Mouse (Mus musculus) embryo, embryonic 10 days (tissue): ENCODE results near the gene Sohlh2.
"Not testable (repeated sequence)": the region's sequence is repeated elsewhere in the genome, so short reads cannot be mapped to it uniquely, and the experiment has no call there.

ENCODE experiments used
- DNase-seq: peaks from one replicate; pipeline ENCODE4 v3.0.0-alpha.2; 2015; ENCODE audit warnings: low spot score

Gene Sohlh2

DNA sequence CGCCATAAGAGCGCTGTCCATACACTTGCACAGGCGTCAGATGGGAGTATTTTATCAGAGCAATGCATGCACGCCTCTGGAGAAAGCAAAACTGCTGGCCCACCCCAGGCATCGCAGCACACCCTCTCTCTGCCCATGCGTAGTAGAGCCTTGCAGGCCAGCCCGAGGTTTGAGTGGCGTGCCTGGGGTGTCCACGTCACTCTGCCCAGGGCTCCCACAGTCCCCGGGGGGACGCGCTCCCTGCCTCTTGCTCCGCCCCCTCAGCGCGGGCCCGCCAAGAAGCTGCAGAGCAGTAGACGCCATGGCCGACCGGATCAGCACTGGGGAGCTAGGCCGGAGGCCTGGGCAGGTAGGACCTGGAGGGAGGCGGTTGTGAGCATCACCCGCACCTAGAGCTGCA is at the start of gene Sohlh2:
Sohlh2 (plus strand) TSS at position 263 of the 400 bp plus-strand sequence.
- DNase-seq = no peak

DNA sequence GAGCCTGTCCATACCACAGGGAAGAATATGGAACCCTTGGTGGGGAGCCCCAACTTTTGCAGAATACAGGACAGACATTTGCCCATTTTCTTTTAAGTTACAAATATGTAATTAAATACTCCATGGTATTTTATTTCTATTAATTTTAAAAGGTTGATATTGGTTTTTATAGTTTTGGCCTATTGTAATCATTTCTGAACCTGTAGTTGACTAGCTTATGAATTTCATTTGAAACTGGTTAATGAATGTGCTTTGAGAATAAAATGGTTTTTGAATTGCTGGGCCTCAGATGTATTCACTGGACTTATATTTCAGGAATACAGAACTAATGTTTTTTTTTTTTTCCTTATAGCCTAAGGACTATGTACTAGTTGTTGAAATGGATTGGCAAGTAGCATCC is 44.8 kb upstream of the Sohlh2 start, which contains the start of gene Ccdc169:
Ccdc169 (plus strand) TSS at position 301 of the 400 bp plus-strand sequence.
- DNase-seq = no peak

DNA sequence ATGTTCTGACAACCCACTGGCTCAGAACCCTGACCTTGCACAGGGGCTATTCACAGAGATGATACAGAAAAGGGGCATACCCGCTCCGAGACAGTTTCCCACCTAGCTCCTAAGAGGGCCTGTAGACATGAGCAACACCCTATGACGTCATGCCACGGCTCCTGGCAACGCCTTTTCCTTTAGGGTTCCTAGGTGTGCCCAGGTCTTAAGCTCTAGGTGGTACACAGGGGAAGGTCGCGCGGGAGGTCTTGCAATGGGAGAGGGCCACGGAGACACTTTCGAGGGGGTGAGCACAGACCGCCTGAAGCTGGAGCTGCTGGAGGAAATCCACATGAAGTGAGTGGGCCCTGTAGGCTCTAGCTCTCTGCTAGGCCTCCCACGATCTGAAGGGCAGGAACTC is 42.0 kb upstream of the Sohlh2 start:
- DNase-seq = no peak

DNA sequence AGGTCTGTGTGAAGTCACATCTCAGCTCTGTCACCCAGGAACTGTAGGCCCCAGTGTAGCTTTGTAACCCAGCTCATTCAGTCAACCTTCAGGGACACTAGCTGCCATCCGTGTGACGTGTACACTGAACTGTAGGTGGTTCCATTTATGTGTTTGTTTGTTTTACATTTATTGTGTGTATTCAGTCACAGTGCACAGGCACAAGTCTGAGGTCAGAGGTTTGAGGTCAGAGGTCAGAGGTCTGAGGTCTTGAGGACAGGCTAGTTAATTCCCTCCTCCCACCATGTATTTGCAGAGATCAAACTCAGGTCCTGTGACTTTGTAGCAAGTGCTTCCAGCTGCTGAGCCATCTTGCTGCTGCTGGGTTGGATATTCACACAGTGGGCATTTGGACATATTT is 40.4 kb upstream of the Sohlh2 start:
- DNase-seq = peak; percentile 22

DNA sequence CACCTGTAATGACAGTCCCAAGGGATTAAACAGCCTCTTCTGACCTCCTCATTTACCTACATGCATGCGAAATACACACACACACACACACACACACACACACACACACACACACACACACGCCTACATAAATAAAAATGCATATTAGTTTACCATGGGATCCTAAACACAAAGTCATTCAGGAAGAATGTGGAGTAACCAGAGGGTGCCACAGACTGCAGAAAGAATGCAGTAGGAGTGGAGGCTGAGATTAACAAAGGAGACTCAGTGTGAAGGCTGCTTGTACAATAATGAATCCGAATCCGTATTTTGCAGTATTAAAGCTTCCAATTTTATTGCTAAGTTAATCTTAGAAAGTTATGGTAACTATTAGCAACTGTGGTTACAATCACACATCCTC is 36.9 kb upstream of the Sohlh2 start:
- DNase-seq = no peak

DNA sequence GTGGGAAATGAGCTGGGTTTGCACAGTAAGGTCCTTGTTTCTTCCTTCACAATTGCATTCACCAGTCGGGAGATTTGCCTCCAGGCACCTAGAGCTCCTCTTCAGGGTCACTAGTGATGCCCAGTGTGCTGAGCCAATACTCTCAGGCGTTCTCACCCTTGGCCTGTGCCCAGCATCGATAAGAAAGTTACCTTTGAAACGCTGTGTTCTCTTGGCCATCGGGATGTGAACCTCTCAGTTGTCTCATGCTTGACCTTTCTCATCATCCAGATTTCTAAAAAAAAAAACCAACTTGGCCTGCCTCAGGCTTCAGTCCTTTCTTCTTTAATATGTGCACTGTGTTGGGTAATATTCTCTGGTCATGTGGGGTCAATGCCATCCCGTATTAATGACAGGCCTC is 35.4 kb upstream of the Sohlh2 start:
- no peak for DNase-seq

DNA sequence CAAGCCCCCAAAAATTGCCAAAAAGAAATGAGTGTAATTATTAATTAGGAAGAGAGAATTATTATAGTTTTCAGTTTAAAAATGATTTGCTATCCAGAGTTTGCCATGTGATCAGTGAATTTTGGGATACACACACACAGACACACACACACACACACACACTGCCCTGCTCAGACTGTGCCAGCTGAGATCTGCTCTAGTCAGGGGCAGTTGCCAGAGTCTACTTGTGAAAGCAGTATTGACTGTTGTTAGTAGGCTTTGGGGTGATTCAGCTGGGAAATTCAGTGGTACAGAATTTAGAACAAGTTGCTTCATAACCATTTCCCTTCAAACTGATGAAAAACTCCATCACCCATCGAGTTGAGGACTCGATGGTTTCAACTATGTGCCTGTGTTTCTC is 34.7 kb upstream of the Sohlh2 start:
- no peak for DNase-seq

DNA sequence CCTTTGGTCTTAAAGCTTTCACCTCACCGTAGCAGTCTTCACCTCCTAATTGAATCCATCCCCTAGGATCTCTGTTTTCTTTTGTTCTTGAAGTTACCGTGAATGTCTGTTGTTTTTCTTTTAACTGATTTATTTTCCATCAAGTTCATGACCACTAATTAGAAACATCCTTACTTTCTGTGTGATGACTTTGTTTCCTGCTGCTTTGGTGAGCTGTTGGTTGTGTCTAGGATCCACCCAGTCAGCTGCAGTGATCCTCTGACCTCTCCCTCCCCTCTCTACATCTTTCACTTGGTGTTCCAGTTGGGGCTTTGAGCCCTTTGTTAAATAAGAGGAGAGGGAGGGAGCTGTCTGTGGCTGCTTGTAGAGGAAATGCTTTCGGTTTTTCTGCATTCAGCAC is 33.7 kb upstream of the Sohlh2 start:
- DNase-seq = peak; percentile 63

DNA sequence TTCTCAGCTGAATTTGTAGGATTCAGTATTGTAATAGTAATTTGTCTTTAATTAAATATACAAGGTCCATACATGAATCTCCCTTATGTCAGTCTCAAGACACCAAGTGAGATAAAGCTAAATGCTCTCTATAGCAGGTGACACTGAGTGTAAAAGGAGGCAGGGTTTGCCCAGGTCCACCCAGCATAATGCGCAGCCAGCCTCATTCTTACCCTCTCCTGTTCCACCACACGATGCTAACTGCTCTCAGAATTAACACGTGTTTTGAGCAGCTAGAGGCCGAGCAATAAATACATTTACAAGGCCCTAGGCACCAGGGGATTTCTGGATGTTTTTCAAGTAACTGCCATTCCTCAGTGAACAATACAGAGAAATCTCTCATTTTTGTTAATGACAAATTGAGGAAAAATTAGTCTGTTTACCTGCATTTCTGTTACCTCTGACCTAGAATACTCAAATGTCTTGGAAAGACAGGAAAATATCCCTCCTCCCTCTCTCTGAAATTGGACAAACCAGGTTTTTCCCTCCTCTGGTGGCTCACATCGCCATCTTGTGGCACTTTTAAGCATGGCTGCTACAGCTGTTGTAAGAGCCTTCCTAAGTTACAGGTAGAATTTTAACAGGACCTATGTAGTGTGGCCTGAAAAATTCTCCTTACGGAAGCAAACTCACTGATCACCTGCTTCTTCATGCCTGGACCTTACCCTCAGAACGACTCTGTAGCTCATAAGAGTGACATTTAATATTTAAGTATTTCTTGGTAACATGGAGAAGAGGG is 30.0 kb upstream of the Sohlh2 start:
- DNase-seq = peak; percentile 83

DNA sequence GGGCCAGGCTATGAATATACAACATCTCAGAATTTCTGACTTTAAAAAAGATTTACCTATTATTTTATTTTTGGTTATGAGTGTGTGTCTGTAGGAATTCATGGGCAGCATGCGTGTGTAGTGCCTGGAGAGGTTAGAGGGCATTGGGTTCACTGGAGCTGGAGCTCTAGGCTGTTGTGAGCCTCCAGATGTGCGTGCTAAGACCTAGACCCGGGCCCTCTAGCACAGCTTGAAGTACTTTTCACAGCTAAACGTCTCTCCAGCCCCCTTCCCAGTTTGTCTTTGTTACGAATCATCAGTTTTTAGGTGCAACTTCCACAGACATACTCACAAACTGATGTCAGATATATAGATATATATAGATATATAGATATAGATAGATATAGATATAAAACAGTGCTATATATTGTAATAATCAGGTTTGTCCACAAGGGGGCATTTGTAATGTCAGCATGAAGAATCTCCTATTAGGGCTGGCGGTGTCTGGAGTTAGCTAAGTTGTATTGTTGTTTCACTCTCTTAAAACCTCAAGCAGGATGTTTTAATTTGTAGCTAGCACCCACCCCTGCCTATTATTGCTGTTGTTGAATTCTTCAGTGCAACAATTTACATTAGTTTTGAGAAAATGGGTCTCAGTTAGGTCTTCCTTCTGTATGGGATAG is 29.0 kb upstream of the Sohlh2 start:
- DNase-seq = peak; percentile 51

DNA sequence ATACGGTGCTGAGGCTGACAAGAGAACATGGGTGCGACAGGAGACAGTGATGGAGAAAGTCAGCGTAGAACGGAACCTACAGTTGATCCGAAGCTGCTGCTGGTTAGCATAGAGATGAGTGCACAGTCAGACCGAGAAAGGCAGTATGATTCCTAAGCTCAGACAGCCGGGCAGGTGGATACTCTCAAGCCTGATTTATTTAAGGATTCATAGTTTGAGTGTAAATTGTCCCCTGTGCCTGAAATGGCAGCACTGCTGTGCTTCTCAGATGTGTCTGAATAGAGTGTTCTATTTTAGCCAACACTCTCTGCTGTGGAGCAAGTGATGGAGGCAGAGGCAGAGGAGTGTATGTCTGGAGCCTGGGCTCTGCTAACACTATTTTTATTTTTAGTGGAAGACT is 27.7 kb upstream of the Sohlh2 start:
- no peak for DNase-seq

DNA sequence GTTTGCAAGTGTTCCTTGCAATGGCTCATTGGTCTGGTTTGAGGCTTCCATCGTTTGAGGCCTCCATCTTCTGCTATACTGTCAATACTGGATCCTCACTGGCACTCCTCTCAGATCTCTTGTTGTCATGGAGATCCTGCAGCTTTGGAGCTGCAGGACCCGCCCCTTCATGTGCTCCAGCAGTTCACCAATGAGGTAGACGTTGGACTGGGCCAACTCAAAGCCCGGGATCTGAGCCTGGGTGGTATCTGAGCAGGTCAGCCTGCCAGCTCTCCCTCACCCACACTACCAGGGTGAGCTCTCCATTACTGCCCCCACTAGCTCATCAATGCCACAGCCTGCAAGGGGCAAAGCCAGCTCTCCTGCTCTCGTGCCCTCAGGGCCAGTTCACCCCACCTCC is 24.4 kb upstream of the Sohlh2 start:
- DNase-seq = no peak

DNA sequence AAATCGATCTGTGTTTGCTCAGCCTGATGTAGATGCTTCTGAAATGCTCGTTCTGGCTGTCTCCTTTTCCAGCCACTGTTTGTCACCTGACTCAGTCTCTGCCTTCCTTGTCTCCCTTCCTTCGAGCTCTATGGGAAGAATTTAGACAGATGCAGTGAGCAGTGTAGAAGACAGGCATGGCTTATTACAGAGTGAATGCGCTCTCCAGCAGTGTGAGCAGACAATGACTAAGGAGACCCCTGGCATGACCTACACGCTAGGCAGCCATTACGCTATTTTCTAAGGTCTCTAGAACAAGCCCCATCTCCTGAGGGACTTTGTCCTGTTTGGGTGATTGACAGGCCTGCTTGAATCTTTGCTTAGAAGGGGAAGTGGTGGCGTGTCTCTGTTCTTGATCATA is 20.7 kb upstream of the Sohlh2 start:
- DNase-seq = peak; percentile 11

DNA sequence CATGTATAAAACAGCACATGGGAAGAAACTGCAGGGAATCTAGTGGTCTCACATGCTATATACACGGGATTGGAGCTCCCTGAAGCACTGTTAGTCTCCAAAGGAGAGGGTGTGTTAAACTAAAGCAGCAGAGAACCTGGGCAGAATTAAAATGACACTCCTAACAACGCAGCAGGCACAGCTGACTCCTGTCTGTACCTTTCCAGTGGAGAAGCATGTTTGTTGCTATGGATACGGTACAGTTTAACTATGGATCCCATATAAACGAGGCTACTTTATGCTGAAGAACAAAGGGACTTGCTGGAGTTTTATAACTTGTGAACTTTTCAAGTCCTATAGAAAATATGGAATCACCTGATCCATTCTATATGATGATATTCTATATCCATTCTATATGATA is 18.3 kb upstream of the Sohlh2 start:
- DNase-seq = no peak

DNA sequence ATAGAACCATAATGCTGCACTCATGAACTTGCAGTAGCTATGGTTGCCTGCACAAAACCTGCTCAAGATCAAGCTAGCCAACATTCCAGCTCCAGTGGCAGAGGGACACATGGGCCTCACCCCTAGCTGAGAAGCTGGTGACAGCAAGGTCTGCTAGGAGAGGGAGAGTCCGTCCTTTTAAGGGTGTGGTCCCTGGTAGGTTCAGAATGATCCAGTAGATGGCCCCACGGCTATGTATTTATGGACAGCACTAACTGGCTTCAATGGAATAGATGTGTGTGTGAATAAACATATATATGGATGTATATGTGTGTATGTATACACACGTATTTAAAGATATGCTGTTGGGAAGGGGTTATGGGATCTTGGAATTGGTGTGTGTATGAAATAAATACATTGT is 9.3 kb upstream of the Sohlh2 start:
- no peak for DNase-seq

DNA sequence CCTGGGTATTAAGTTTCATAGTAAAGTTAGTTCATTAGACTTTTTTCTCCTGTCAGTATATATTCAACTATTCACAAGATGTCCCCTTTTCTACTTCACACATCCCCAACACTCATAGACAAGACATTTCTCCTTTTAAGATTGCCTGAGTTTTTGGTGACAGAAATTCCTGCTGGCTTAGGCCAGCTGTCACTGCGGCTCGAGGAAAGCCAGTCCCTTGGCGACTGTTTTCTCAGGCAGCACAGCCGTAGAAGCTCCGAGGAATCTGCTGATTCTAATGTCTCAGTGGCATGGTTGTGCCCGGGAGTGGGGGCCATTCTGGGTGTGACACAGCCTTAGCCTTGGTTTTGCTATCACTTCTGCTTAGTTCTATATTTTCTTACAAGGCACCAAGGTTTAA is 4.6 kb upstream of the Sohlh2 start:
- no peak for DNase-seq

DNA sequence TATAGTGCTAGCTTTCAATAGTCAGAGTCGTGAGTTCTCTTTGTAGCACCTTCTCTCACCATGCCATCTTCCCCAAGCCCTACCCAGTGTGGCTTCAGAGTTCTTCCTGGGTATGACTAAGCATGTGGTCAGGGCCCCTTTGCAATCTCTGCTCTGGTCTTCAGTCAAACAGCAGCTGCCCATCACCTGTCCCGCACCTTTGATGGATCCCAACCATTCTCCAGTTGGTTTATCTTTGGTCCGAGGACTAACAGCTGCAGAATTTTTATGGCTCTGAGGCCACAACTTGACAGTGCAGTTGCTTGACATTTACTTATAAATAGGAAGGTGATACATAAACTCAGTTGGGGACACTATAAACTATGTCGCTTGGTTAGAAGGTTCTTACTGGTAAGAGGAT is 9.8 kb downstream of the Sohlh2 start:
- DNase-seq = no peak

DNA sequence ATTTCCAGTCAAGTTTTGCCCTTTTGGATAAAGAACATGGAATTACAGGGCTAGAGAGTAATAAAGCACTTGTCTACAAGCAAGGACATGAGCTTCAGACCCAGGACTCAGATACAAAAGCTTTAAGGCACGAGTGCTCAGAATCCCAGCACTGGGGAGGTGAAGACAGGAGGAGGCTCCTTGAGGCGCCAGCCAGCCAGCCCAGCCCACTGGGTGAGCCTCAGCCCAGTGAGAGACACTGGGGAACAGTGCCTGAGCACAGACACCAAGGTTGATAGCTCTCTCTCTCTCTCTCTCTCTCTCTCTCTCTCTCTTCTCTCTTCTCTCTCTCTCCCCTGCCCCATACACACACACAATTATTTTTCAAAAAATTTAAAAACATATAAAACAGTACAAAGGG is 11.5 kb downstream of the Sohlh2 start:
- no peak for DNase-seq

DNA sequence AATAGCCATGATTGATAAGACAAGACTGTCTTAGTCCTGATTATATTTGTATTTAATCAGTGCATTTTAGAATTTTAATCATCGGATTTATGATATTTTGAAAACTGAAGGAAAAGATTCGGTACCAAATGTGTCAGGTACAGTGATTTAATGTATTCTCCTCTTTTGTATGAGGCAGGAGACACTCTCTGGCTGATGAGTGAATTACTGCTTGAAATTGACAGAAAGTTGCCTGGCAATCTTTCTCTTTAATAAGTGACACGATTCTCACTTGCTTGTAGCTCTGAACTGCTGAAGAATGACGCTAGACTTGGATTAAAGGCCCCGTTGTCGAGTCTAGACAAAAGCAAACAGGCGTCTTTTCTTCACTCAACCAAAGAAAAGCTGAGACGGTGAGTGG is 13.0 kb downstream of the Sohlh2 start:
- no peak for DNase-seq

DNA sequence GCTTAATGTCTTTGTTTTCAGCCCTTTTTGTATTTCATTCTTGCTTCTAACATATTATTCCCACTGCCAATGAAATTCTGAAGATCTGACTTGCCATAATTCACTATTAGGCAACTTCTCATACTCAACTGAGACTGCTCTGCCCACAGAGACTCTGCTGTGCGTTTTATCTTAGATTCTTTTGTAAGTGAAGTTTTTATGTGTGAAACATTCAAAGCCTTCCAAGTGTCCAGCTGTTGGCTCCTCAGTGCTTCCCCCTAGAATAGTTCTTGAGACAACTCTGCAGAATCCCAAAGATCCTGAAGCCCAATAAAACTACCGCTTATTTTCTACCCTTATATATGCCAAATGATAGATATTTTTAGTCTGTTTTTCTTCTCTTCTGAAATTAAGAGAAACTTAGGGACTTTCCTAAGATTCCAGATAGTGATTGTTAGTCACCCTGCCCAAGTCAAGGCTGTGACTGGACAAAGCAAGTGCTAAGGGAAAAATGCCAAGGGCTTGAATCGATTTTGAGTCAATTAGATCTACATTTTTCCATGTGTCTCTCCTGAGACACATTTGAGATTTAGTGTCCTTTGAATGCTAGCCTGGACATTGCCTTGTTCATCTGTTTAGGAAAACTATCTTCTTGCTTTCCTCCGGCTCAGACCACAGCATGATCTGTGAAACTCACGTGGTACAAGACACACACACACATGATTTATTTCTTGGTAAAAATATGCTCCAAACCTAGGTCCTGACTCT is 13.9 kb downstream of the Sohlh2 start:
- no peak for DNase-seq

DNA sequence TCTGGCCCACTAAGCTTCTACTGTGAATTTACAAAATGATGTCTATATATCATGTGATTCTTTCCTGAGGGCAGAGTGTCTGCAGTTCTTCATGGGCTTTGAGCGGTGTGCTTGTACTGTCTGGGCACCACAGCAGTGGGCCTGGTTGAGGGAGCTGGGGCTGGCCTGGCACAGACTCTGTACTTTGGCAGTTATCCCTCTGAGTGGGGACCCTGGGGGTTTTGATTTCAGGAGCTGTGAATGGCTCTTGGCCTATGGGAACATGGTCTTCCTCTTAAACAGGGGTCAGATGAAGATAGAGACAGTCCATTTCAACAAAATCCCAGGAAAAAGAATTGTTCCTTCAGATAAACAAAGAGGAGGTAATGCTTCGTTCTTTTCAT is 14.5 kb downstream of the Sohlh2 start:
- DNase-seq = no peak

DNA sequence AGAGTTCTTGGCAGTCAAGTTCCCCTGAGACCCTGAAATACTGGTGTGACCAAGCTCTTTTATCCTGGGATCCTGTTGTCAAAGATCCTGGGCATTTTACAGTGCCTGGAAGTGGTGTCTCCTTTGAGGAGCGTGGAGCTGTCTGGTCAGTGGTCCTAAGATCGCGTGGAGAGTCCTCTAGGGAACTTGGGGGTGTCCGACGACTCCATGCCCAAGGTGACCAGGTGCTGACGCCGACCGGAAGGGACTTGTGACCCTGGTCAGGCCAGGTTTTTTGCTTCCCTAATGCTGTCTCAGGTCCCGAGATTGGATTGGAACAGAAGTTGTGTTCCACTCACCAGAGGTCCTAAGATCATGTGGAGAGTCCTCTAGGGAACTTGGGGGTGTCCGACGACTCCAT is 21.8 kb downstream of the Sohlh2 start:
- not testable (repeated sequence) for DNase-seq

DNA sequence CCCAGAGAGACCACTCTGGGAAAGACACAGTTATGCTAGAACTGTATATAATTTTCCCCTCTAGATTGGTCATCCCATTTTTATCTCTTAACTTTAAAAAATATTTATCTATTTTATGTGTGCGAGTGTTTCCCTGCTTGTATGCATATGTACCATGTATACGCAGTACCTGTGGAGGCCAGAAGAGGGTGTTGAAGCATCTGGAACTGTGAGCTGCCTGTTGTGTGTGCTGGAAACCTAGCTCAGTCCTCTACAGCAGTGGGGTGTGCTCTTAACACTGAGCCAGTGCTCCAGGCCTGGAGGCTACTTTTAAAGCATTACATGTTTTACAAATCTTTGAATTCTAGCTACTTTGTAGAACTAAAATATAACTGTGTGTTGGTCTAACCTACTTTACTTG is 24.6 kb downstream of the Sohlh2 start:
- DNase-seq = no peak
